Mouse (Mus musculus) forebrain, embryonic 13.5 days (tissue): ENCODE measurements around the gene Zfp961. TPM values are rescaled to one million over a fixed set of nuclear protein-coding genes. Genes with fewer than 3 reads are reported as not detected.
"Not testable (repeated sequence)": the region's sequence is repeated elsewhere in the genome, so short reads cannot be mapped to it uniquely, and the experiment has no call there.

Experiments
- ATAC-seq: fragments of 200-750 bp; cut with Nextera tagmentation; 2 replicates; pipeline ENCODE4 v1.8.0; 2017
- H3K27ac ChIP-seq: fragments of 300-500 bp; sonication (generic); 2 replicates; pipeline ENCODE4 v1.5.1; 2015; ENCODE audit warnings: inconsistent platforms, mild to moderate bottlenecking, moderate library complexity
- H3K27me3 ChIP-seq: fragments of 300-500 bp; sonication (generic); 2 replicates; pipeline ENCODE4 v1.6.1; 2015; ENCODE audit warnings: mild to moderate bottlenecking, inconsistent platforms
- H3K36me3 ChIP-seq: fragments of 300-500 bp; sonication (generic); 2 replicates; pipeline ENCODE4 v1.6.1; 2015; ENCODE audit warnings: mild to moderate bottlenecking, inconsistent platforms; ENCODE audit not compliant: poor library complexity, severe bottlenecking
- H3K4me1 ChIP-seq: fragments of 300-500 bp; sonication (generic); 2 replicates; pipeline ENCODE4 v1.6.1; 2015; ENCODE audit warnings: inconsistent platforms
- H3K4me2 ChIP-seq: fragments of 300-500 bp; sonication (generic); 2 replicates; pipeline ENCODE4 v1.6.1; 2015; ENCODE audit warnings: inconsistent platforms, mild to moderate bottlenecking, moderate library complexity
- H3K4me3 ChIP-seq: fragments of 300-500 bp; sonication (generic); 2 replicates; pipeline ENCODE4 v1.5.1; 2015; ENCODE audit warnings: mild to moderate bottlenecking, inconsistent platforms
- H3K9ac ChIP-seq: fragments of 300-500 bp; sonication (generic); 2 replicates; pipeline ENCODE4 v1.6.1; 2015; ENCODE audit warnings: mild to moderate bottlenecking, inconsistent platforms
- H3K9me3 ChIP-seq: fragments of 300-500 bp; sonication (generic); replicated peaks from 2 replicates; pipeline ENCODE4 v1.6.1; 2016; ENCODE audit warnings: inconsistent platforms
- WGBS: fragments of 180-500 bp; shearing (Covaris S2); methylation state at CpG from one replicate; pipeline ENCODE4 v1.1.7; 2015; 5-methylcytosine and 5-hydroxymethylcytosine counted together
- polyA plus RNA-seq: library from polyadenylated mRNA; unstranded; fragments of >200 nt; fragmentation: Nextera tagmentation; extraction: Ambion mirVana; gene quantifications from 2 replicates; pipeline ENCODE4 v1.2.1, GENCODE M21; 2015

The Zfp961 gene
- polyA plus RNA-seq, 1 experiment from 2014 or later: 23.3 TPM

DNA sequence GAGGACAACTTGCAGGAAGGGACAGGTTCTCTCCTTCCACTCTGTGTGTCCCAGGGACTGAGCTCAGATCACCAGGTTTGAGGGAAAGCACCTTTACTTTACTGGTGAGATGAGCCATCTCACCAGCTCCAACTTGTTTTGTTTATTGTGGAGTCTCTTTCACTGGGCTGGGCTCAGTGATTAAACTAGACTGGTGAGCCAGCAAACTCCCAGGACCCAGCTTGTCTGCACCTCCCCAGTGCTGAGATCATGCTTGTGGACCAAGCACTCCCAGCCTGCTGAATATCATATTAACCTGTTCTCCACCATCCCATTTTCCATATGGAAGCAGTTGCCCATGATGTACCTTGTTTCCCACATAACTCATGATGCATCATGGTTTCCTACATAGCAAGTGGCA, 52.1 kb downstream of the Zfp961 start:
- no peaks in the 10 kb centered on the region for H3K9me3 ChIP-seq

DNA sequence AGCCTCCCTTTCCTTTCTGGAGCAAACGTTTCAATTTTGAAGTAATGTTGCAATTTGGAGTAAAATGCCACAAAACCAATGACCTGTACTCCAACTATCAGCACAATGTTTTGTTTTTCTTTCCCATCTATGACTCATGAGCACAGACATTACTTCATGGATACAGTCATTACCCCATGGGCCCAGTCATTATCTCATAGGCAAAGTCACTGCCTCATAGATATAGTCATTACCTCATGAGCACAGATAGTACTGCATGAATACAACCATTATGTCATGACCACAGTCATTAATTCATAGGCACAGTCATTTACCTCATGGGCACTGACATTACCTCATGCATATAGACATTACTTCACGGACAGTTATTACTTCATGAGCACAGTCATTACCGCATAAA, 55.1 kb downstream of the Zfp961 start:
- ATAC-seq: no peak
- H3K27ac ChIP-seq: no peak overlapping the region
- no peak overlapping the region for H3K4me2 ChIP-seq
- no peak overlapping the region for H3K9ac ChIP-seq
- H3K9me3 ChIP-seq: no peaks in the 10 kb centered on the region
- no peak overlapping the region for H3K4me3 ChIP-seq
- no peaks in the 10 kb centered on the region for H3K4me1 ChIP-seq
- H3K36me3 ChIP-seq: no peaks in the 10 kb centered on the region
- no peaks in the 10 kb centered on the region; the same call in 1 of the 2 replicates for H3K27me3 ChIP-seq
- 81% methylated on average over 3 of the region's 3 CpGs for WGBS

More for the DNA sequence above, 52.1 kb downstream of the Zfp961 start:
- Histone ChIP-seq H3K4me3 (no peak overlapping the region), H3K27me3 (no peaks in the 10 kb centered on the region), H3K36me3 (no peaks in the 10 kb centered on the region), H3K4me2 (no peak overlapping the region), H3K9ac (no peak overlapping the region), H3K4me1 (no peaks in the 10 kb centered on the region), H3K27ac (no peak overlapping the region)
- ATAC-seq: no peak

DNA sequence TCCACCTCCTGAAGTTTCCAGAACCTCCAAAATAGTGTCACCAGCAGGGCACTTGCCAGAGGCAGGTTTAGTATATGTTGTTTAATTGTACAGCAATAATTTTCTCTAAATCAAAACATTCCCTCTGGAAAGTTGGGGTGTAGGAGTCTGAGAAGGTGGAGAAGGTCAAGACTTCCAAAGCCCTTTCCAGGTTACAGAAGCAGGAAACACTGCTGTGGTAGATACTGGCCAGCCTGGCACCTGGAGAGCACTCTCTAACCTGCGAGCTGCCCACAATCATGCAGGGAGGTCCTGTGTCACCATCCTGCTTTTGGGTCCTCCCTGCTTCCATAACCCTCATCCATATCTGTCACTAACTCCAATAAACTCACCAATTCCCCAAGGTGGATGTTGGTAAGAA, 55.9 kb downstream of the Zfp961 start:
- Histone ChIP-seq H3K9ac (no peak overlapping the region), H3K27ac (no peak overlapping the region), H3K4me3 (no peak overlapping the region), H3K9me3 (no peaks in the 10 kb centered on the region), H3K27me3 (no peaks in the 10 kb centered on the region; the same call in 1 of the 2 replicates), H3K4me2 (no peak overlapping the region), H3K4me1 (no peaks in the 10 kb centered on the region), H3K36me3 (no peaks in the 10 kb centered on the region)
- WGBS: 86% methylated on average over 1 of the region's 1 CpGs
- no peak for ATAC-seq

DNA sequence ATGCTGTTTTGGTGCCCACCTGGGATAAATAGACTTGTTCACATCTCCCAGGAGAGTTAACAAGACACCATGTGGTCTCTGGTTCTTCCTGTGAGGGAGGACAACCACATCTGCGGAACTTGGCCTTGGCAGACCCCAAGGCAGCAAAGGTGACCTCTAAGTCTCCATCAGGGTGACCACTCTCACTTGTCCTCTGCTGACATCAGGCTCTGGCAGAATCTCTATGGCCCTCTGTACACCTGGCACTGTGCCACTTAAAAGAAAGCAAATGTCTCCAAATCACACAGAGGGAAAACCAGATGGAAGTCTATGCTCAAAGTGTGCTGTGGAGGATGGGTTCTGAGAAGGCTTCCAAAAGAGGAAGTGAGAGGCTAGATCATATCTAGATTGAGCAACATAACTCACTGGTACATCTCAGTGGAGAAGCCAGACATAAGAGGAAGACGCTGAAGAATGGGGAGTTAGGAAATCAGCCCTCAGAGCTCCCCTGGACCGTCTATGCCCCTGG, 57.4 kb downstream of the Zfp961 start:
- no peak overlapping the region for H3K27ac ChIP-seq
- H3K27me3 ChIP-seq: no peaks in the 10 kb centered on the region; the same call in 1 of the 2 replicates
- no peak overlapping the region for H3K4me2 ChIP-seq
- ATAC-seq: no peak
- H3K4me3 ChIP-seq: no peak overlapping the region
- H3K9me3 ChIP-seq: no peaks in the 10 kb centered on the region
- no peaks in the 10 kb centered on the region for H3K36me3 ChIP-seq
- no peak overlapping the region for H3K9ac ChIP-seq
- WGBS: 73% methylated on average over 3 of the region's 3 CpGs
- no peaks in the 10 kb centered on the region for H3K4me1 ChIP-seq

- Histone ChIP-seq H3K4me2 (no peak within 1 kb of the TSS), H3K36me3 (no peaks in the 10 kb centered on the region), H3K27me3 (no peaks in the 10 kb centered on the region; the same call in 1 of the 2 replicates), H3K4me3 (no peak within 1 kb of the TSS), H3K4me1 (no peaks in the 10 kb centered on the region), H3K9ac (no peak within 1 kb of the TSS), H3K9me3 (no peaks in the 10 kb centered on the region), H3K27ac (no peak within 1 kb of the TSS)
- ATAC-seq: no peak
- 76% methylated on average over 3 of the region's 3 CpGs for WGBS
Observed at GRCm38 (mm10) chr8:72009473-72009872, 58.6 kb downstream of the Zfp961 start, which contains the start of gene Cyp4f18. Cyp4f18 (minus strand) TSS chr8:72009626.

- WGBS: 69% methylated on average over 6 of the region's 6 CpGs
- ATAC-seq: not testable (repeated sequence)
Observed at GRCm38 (mm10) chr8:72013506-72014228, 62.8 kb downstream of the Zfp961 start.

GRCm38 (mm10) chr8:72017339-72017738, 66.5 kb downstream of the Zfp961 start:
- WGBS: 66% methylated on average over 2 of the region's 2 CpGs
- not testable (repeated sequence) for H3K36me3 ChIP-seq, H3K4me1 ChIP-seq, H3K4me3 ChIP-seq, H3K27ac ChIP-seq, H3K27me3 ChIP-seq, ATAC-seq, H3K4me2 ChIP-seq, H3K9me3 ChIP-seq, H3K9ac ChIP-seq

More at GRCm38 (mm10) chr8:72013506-72014228, 62.8 kb downstream of the Zfp961 start:
- H3K4me1 ChIP-seq, H3K36me3 ChIP-seq, H3K4me2 ChIP-seq, H3K9ac ChIP-seq, H3K4me3 ChIP-seq, H3K9me3 ChIP-seq, H3K27ac ChIP-seq, H3K27me3 ChIP-seq: not testable (repeated sequence)

- H3K36me3 ChIP-seq: no peaks in the 10 kb centered on the region
- no peak overlapping the region for H3K4me3 ChIP-seq
- H3K27me3 ChIP-seq: no peaks in the 10 kb centered on the region
- ATAC-seq: no peak
- H3K9ac ChIP-seq: no peak overlapping the region
- no peak overlapping the region for H3K4me2 ChIP-seq
- H3K4me1 ChIP-seq: no peaks in the 10 kb centered on the region
- 80% methylated on average over 2 of the region's 2 CpGs for WGBS
- H3K27ac ChIP-seq: no peak overlapping the region
- no peaks in the 10 kb centered on the region for H3K9me3 ChIP-seq
Observed at GRCm38 (mm10) chr8:72018141-72018540, 67.3 kb downstream of the Zfp961 start.

DNA sequence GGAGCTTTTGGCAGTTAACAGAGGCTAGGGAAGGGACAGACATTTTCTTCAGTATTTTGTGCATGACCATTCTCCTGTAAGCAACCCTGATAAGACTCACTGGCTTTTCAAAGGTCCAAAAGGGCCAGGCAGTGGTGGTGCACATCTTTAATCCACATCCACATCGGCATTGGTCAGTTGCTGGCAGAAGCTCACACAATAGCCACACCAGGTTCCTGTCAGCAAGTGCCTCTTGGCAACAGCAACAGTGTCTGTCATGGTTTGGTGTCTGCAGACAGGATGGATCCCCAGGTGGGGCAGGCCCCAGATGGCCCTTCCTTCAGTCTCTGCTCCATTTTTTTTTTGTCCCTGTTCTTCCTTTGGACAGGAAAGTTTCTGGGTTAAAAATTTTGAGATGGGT, 68.2 kb downstream of the Zfp961 start:
- H3K4me2 ChIP-seq, H3K27me3 ChIP-seq, H3K9ac ChIP-seq, H3K27ac ChIP-seq, ATAC-seq, H3K4me1 ChIP-seq, H3K4me3 ChIP-seq, H3K9me3 ChIP-seq, H3K36me3 ChIP-seq: not testable (repeated sequence)
- 83% methylated on average over 1 of the region's 1 CpGs for WGBS

DNA sequence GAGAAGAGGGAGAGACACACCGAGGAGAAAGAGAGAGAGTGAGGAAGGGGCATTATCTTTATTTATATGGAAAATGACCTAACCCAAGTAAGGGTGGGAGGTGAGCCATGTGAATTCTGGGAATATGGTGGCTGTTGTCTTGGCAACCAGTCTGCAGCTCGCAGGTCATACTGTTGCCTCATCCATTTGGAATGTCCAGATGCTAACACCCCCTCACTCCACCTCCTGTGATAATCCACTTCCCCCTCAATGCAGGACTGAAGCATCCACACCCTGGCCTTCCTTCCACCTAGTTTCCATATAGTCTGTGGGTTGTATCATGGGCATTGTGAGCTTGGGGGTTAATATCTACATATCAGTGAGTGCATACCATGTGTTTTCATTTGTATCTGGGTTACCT, 69.0 kb downstream of the Zfp961 start:
- H3K27me3 ChIP-seq: no peaks in the 10 kb centered on the region
- WGBS: 56% methylated on average over 2 of the region's 2 CpGs
- ATAC-seq: no peak
- H3K9me3 ChIP-seq: no peaks in the 10 kb centered on the region
- no peak overlapping the region for H3K27ac ChIP-seq
- H3K9ac ChIP-seq: no peak overlapping the region
- H3K4me3 ChIP-seq: no peak overlapping the region
- H3K4me2 ChIP-seq: no peak overlapping the region
- H3K4me1 ChIP-seq: no peaks in the 10 kb centered on the region
- H3K36me3 ChIP-seq: no peaks in the 10 kb centered on the region

- H3K4me3 ChIP-seq, H3K9me3 ChIP-seq, H3K4me1 ChIP-seq, H3K9ac ChIP-seq, H3K4me2 ChIP-seq, H3K27ac ChIP-seq, H3K36me3 ChIP-seq, ATAC-seq, H3K27me3 ChIP-seq: not testable (repeated sequence)
- 7% methylated on average over 5 of the region's 9 CpGs for WGBS
Observed at GRCm38 (mm10) chr8:72024886-72025285, 74.0 kb downstream of the Zfp961 start.

GRCm38 (mm10) chr8:72032926-72033325, 82.1 kb downstream of the Zfp961 start:
- H3K27ac ChIP-seq, H3K9ac ChIP-seq, H3K9me3 ChIP-seq, H3K4me3 ChIP-seq, H3K4me2 ChIP-seq, H3K36me3 ChIP-seq, H3K4me1 ChIP-seq, H3K27me3 ChIP-seq, ATAC-seq: not testable (repeated sequence)
- 46% methylated on average over 4 of the region's 4 CpGs for WGBS

GRCm38 (mm10) chr8:72040918-72041317, 90.1 kb downstream of the Zfp961 start, which contains the start of gene Olfr372:
Olfr372 (plus strand) TSS chr8:72041218.
- not testable (repeated sequence) for H3K9me3 ChIP-seq, H3K27me3 ChIP-seq, ATAC-seq, H3K4me2 ChIP-seq, H3K27ac ChIP-seq, H3K36me3 ChIP-seq, H3K4me1 ChIP-seq, H3K9ac ChIP-seq, H3K4me3 ChIP-seq
- 80% methylated on average over 4 of the region's 4 CpGs for WGBS
